Mouse (Mus musculus): ENCODE data around the gene Gm27027.

The Gm27027 gene

GRCm38 (mm10) chr2:93928866-93929265, 67.3 kb downstream of the Gm27027 start:
- DNase-seq (ENCODE audit: low spot score) = no peak

- DNase-seq (ENCODE audit: low spot score) = no peak
Measured at GRCm38 (mm10) chr2:93927701-93928437, 68.3 kb downstream of the Gm27027 start.

DNA sequence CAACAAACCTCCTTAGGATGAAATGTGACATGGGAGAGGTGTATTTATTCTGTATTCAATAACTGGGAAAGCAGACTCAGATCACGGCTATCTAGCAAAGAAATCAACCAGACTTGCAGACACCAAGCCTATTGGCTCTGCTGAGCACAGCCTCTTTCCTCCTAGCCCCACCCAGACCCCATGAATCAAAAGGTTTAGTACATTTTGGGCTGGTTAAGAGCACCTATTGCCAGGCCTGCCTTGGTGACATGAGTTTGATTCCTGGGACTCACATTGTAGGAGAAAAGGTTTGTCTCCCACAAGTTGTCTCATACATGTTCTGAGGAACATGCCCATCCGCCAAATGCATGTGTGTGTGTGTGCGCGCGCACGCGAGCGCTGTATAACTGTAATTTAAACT, 70.0 kb downstream of the Gm27027 start:
- DNase-seq (ENCODE audit: low spot score) = no peak

- DNase-seq (ENCODE audit: low spot score) = no peak
Measured at GRCm38 (mm10) chr2:93919093-93919492, 77.1 kb downstream of the Gm27027 start.

- DNase-seq (ENCODE audit: low spot score) = no peak
Measured at GRCm38 (mm10) chr2:93913552-93913951, 82.6 kb downstream of the Gm27027 start.

GRCm38 (mm10) chr2:93911942-93912341, 84.2 kb downstream of the Gm27027 start:
- no peak for DNase-seq (ENCODE audit: low spot score)

GRCm38 (mm10) chr2:93909716-93910115, 86.4 kb downstream of the Gm27027 start:
- no peak for DNase-seq (ENCODE audit: low spot score)

- no peak for DNase-seq (ENCODE audit: low spot score)
Measured at GRCm38 (mm10) chr2:93907519-93908294, 88.4 kb downstream of the Gm27027 start.
